Mouse (Mus musculus) T-helper 17 cell (primary cell): ENCODE data around the gene Tmed1.
"Not testable (repeated sequence)": the region's sequence is repeated elsewhere in the genome, so short reads cannot be mapped to it uniquely, and the experiment has no call there.

Experiments
- in situ Hi-C, 2 experiments: fragments of 300-600 bp; cut with MboI, MseI; formaldehyde crosslinking; loops; 1 replicate in 1 of 2; 2 replicates in 1 of 2; pipeline ENCODE4 v1.15.1; 2025; ENCODE audit warnings: high pct_unique_total_duplicates in 2 of 2

The Tmed1 gene

DNA sequence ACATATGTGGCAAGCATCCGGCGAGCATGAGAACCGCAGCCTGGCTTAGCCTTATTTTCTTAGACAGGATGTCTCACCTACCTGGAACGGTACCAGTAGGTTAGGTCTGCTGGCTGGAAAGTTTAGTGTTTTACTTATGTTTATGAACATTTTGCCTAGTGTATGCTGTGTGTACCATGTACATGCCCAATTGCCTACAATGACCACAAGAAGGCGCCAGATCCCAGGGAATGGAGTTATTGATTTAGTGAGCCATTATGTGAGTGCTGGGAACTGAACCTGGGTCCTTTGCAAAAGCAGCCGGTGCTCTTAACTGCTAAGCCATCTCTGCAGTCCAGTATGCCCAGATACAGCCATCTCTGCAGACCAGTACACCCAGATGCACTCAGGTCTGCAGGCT is 32.3 kb downstream of the Tmed1 start:
- in situ Hi-C loops = loop anchor here in 1 of 2 experiments (5.0 kb wide), 1 partner anchor 80 kb away; no protein-coding TSS in a partner anchor

DNA sequence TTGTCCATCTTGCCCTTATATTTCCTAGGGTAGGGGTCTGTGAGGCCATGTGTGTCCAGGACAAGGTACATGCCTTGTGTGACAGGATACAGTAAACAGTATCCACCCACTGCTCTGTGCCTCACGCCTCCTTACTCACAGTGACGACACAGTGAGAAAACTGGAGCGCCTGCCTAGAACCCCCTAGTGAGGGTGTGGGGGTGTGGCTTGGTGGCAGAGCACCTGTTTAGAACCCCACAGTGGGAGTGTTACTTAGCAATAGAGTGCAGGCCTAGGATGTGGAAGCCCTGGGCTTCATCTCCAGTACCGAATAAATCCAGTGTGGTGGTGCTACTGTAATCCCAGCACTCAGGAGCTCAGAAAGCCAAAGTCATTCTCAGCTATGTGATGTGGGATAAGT is 37.1 kb downstream of the Tmed1 start:
- in situ Hi-C loops = no loop called here

DNA sequence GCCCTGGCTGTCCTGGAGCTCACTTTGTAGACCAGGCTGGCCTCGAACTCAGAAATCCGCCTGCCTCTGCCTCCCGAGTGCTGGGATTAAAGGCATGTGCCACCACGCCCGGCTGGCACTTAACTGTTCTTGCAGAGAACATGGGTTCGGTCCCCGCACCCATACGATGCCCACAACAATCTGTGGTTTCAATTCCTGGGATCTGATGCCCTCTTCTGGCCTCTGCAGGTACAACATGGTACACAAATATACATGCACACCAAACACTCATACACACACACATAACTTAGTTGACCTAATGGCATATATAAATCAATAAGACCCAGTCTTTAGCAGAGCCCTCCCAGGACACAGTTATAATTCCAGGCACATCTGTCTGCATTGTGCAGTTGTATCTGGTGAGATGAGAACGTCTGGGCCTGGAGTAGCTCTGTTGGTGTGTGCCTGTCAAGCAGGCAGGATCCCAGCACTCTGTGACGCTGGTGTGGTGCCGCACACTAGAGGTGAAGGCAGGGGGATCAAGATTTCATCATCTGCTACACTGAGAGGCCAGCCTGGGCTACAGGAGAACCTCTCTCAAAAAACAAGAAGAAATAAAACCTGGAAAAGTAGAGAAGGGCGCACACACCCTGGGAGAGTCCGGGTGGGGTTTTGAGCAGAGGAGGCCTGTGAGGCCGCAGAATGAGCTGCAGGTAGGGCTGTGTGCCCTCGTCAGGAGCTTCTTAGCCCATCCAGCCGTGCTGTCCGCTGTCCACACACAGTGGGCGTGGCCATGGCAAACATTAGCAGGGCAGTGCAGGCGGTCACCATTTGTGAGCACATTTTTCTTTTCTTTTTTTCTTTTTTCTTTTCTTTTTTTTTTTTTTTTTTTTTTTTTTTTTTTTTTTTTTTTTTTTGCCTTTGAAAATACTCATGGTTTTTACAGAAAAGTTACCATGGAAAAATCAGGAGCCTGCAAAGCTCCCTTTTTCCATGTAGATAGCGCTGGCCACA is 40.7 kb downstream of the Tmed1 start:
- in situ Hi-C loops = no loop called here

DNA sequence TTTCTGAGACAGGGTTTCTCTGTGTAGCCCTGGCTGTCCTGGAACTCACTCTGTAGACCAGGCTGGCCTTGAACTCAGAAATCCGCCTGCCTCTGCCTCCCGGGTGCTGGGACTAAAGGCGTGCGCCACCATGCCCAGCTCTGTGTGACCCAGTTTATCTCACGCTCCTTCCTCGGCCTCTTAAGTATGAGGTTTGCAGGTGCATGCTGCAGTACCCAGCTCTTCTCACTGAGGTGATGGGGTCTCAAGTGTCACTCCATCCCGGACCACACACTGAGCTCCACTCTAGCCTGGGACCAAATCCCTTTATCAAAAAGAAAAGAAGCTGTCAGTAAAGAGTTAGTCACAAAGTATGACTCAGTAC is 45.5 kb downstream of the Tmed1 start:
- in situ Hi-C loops = not testable (repeated sequence)

DNA sequence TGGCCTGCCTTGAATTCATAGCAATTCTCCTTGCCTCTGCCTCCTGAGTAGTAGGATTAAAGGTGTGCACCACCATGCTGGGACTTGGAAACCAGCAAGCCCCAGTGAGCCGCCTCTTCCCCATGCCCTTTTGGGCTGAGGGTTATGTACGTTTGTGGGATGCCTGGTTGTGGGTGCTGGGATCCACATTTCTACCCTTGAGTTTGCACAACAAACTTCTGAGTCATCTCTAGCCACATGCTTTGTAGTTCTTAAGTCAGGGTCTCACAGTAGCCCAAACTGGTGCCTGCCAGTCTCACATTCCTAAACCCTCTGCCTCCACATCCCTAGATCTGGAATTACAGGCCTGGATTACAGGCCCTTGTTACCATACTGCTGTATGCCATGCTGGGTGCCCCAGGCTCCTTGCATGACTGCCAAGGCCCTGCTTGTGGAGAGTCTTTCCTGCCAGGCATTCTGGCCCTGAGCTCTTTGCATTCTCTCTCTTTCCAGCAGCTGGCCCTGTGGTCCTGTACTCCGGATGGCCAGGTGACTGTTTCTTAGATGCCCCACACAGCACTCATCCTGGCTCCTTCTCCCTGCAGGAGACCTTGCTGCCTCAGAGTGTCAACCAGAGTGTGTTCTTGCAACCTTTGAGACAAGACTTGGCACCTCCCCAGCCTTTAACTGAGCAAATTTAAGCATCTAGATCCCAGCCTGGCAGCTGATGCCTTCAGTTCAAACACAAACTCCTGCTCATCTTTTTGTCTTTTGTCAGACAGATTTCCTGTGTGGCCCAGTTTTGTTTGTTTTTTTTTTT is 46.1 kb downstream of the Tmed1 start:
- in situ Hi-C loops = no loop called here

DNA sequence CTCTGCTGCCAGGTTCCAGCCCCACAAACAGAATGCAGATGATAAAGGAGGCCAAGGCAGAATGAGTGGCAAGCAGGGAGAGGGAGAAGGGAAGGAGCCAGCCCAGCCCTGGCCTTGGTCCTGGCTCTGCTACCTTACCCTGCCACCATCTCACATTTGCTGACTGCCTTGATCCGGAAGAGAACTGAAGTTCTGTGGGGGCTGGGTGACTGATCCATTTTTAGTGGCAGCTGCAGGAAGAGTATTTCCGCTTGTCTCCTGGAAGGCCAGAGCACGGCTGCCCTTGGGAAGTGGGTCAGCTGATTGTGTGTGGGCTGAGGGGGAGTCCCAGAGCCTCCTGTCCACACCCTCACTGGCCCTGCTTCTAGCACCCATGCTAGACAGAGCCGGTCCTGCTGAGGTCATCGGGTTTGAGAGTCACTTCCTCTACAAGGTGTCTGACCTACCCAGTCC is 46.9 kb downstream of the Tmed1 start:
- in situ Hi-C loops = no loop called here

DNA sequence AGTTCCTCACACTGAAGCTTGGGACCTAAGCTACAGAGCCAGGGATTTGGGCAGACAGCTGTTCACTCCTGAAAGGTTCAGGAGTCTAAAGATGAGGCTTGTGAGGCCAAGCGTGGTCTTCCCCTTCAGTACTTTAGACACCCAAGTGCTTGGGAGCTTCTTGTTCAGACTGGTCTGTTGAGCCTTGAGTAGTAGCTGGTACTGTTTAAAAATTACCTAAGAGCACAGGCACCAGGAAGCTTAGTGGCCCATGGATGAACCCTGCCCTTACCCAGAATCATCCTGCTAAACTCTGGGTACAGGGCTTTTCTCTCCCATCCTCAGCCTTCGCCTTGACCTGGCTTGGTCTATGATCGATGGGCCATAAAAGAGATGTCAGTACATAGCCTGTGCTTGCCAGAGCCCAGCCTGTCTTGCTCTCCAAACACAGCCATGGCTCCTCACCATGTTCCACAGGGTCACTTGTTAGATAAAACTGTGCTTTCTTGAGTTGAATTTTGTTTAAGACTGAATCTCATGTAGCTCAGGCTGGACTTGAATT is 49.6 kb downstream of the Tmed1 start:
- in situ Hi-C loops = no loop called here

DNA sequence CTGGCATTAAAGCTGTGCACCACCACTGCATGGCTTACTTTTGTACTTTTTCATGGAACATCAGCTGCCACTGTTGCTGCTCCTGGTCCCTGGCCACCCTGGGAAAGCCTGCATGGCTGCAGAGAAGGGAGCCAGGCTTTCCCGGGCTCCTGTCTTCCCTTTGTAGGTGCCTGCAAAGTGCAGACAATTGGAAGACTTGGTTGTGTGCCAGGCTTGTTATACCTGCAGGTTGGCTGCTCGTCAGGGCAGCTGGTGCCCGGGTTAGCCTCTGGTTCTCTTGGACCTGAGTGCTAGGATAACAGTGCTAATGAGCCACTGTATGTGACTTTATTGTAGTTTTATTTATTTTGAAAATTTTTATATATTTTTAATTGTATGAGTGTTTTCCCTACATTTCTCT is 51.2 kb downstream of the Tmed1 start:
- in situ Hi-C loops = loop anchor here in 1 of 2 experiments (5.0 kb wide), 1 partner anchor 42 kb away; no protein-coding TSS in a partner anchor
